Mouse (Mus musculus) embryonic fibroblast, embryonic 13.5 days (primary cell): ENCODE results near the gene Mybl2.

ENCODE experiments used
- CTCF ChIP-seq: IDR thresholded peaks from 2 replicates; pipeline ENCODE4 v1.5.1; 2011; ENCODE audit warnings: mild to moderate bottlenecking, control low read depth, low read length, moderate library complexity, borderline replicate concordance; ENCODE audit not compliant: insufficient read depth
- POLR2A ChIP-seq: IDR thresholded peaks from 2 replicates; pipeline ENCODE4 v1.6.1; 2011; ENCODE audit warnings: low read depth, mild to moderate bottlenecking, control low read depth, low read length, moderate library complexity

- TF ChIP-seq CTCF: no peak
- TF ChIP-seq POLR2A: no peak
These were observed 12.7 kb downstream of the Mybl2 start for GRCm38 (mm10) chr2:163067233-163067632.
